Mouse (Mus musculus) granulocyte monocyte progenitor cell, adult 5-6 weeks (primary cell): ENCODE measurements at regions not wholly inside any gene's neighbourhood (a gene's known extent, or its start where the extent isn't known, plus 50 kb on each side); places are given as distances from the start of the nearest gene placed in this dataset.

ENCODE experiments used
- ATAC-seq: replicated peaks from 2 replicates; pipeline ENCODE4 v1.8.0; 2016; ENCODE audit warnings: mild to moderate bottlenecking, moderate TSS enrichment, inconsistent platforms; ENCODE audit not compliant: poor library complexity, severe bottlenecking

DNA sequence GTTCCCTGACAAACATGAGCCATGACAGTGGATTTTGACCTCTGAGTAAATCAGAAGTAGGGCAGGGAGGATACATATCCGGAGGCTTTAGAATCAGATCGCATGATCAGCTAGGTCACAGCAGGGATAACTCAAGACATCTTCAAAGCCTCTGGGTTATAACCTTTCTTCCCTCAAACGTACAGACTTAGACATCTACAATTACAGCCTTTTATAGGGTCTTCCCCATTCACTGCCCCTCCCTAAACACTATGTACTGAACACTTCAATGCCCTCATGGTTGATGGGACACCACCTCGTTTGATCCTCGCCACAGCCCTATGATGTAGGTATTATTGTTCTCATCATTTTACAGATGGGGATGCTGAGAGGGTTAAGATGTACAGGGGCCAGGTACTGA is 163.8 kb upstream of the Mpped2 start:
- ATAC-seq, result no peak

DNA sequence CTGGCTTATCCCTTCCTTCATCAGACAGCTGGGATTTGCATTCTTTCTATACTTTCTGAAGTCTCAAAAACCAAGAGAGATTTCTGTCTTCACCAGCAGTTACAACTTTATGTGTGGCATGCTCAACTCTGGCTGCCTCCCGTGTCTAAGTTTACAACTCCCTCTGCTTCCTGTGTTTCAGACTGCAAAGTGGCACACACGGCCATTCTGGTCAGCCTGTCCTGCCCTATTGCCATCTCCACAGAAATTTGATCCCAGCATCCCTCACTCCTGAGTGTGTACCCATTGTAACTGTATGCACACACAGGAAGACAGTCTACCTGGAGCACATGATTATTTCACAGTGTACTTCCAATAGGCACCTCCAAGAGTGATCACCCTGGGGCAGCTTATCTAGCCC is 163.3 kb upstream of the Mpped2 start:
- ATAC-seq, result no peak

DNA sequence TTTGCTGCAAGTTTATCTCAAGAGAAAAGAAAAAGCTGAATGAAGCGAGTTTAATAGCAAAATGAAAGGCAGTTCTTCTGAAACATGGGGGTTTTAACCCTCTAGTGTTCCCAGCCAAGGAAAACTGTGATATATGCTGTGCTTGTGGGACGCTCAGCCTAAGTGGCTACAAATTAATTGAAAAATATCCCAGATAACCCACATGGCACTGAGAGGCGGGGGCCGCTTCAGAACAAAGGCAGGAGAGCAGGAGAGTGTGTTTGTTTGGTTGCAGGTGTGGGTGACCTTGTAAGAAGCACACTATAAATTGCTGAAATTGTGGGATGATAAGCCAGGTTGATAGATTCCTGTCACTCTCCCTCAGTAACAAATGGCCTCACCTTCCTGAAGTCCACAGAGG is 154.7 kb upstream of the Mpped2 start:
- ATAC-seq, result no peak

DNA sequence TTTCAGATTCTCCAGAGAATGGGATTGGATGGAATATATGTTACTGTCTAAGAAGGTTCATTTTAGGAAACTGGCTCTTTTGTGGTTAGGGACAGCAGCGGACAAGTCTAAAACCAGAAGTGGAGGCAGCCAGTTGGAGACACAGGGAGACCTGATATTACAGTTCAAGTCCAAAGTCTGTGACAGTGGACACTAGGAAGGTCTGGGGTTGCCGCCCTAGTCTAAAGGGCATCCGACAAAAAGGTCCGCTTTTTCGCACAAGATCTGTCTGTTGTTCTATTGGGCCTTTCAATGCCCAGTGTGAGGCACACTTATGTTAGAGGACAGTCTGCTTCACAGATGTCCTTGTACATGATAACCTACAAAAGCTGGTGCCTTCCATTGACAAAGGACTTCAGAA is 152.9 kb upstream of the Mpped2 start:
- ATAC-seq, result no peak

DNA sequence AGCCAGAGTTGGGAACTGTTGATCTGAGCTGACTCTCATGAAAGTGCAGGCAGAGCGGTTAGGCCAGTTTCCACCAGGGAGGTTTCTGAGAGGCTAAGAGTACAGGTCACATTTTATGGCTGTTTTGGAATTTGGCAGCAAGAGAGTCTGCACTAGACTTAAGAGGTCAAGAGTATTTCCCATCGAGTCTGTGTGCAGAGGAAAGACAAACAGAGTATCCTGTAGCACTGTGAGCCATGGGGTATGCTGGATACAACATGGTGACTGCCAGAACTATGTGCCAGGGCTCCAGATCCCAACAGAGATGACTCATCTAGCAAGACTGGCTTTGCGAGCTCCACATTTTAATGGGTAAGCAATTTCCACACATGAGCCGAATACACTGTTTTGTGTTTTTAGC is 146.0 kb upstream of the Mpped2 start:
- no peak for ATAC-seq

DNA sequence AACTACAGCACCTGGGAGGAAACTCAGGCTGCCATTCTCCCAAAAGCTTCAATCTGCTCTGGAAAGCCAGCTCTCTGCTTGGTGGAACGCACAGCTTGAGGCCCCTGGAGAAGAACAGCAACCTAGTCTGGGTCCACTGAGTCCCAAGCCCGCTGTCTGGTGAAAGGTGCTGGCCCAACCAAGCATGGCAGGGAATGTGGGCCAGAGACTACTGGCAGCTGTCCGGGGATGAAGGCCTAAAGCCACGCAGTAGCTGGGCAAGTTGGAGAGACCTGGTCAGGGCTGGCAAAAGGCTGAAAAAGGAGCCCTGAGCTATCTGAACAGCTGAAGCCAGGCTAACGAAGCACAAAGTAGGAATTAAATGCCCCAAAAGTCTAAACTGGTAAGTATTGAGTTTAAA is 139.4 kb upstream of the Mpped2 start:
- no peak for ATAC-seq

DNA sequence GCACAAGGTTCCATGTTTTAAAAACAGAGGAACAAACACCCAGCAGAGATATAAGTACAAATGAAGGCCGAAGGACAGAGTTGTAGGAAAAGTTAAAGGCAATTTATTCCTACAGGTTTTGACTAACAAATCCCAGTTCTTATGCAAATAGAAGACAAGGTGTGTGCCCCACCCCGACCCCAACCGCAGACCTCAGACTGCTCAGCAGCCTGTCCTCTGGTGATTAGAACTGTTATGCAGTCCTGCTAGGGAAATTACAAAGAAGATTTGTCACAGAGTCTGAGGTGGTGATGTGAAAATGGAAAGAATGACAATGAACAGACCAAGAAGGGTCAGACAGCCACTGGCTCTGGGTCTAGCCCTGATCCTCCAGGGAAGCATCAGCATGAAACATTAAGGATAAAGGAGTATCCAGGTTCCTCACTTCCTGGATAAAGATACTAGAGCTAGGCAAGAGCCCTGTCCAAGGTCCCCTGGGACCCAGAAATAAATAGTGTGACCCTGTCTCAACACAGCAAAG is 131.4 kb upstream of the Mpped2 start:
- no peak for ATAC-seq

DNA sequence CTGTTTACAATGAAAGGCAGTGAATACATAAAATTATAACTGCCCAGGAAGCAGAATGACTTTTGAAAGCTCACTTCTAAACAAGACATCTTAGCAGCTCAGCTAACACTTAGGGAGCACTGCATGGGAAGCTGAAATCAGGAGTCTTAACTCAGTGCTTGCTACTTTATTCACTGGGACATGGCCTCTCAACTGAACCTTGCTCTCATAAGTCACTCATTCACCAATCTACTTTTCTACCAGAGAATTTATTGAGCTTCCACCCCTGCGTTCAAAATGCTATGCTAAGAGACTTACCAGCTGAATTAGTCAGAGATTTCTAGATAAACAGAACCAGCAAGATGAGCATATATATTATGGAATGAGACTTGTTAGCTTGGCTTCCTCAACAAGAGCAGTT is 122.8 kb upstream of the Mpped2 start:
- ATAC-seq, result no peak

DNA sequence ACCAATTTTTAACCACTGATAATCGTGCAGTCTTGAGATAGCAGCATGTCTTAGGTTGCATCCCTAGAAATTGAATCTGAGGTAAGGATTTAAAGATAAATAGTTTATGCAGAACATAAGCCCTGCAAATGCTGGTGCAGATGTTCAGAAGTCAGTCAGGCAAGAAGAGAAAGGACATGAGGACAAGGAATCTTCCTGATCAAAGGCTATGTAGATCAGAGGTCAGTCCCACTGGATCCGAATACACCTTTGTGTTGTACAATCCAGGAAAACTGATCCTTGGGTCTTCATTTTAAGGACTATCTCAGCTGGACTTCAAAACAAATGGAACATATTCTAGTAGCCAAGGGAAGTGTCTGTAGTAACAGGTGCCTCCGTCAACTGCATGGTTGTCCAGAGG is 121.7 kb upstream of the Mpped2 start:
- no peak for ATAC-seq

DNA sequence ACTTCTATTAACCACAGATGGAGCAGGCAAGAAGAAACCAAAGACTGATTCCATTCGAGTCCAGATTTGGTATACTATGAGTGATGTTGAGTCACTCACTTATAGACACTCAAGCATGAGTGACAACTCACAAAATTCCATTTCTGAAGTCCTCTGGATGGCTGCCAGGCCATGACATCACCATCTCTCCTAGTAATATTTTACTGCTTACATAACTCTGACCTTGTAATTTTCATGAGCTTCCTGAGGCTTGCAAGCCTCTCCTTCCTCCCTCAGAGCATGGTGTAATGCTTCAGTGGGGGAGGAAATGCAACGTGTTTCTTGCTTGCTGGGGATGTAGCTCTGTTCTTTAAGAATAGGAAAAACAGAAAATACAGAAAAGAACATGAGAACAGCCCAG is 121.2 kb upstream of the Mpped2 start:
- no peak for ATAC-seq

DNA sequence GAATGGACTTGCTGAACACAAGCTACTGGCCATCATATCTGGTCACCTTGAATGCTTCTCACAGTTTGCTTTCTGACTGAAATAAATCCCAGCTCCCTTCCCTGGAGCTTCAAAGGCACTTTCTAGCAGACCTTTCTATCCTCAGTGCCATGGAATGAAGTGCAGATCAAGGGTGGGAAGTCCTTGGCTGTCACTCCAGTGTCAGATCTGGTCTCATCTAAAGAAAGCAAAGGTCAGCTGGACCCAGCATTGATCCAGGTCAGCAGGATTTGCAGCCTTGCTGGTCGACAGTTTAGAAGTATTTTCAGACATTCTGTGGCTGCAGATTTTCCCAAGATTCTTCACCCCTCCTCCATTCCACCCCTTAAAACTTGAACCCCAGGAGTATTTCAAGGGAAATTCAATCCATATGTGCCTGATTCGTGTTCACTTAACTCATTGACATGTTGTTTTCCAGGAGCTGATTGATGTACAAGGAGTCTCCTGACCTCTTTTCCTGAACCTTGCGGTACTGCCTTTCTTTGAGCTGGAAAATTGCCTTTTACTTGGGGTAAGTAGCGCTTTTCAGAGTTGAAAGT is 116.2 kb upstream of the Mpped2 start:
- no peak for ATAC-seq

DNA sequence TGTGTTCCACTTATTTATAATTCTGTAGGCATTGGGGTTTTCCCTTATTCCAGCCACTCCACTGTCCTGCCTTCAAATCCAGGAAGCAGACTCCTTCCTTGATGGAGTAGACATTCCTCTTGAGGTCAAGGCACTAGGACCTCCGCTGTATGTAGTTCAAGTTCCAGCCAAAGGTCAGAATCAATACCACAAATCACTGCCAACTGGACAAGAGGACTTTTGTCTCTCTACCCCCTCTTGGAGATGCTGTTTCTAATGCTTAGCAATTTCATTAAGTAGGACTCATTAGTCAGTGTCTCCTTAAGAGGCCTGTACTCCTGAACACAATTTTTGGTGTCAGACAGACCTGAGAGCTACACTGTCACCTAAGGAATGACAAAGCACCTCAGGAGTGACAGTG is 115.0 kb upstream of the Mpped2 start:
- ATAC-seq, result no peak

DNA sequence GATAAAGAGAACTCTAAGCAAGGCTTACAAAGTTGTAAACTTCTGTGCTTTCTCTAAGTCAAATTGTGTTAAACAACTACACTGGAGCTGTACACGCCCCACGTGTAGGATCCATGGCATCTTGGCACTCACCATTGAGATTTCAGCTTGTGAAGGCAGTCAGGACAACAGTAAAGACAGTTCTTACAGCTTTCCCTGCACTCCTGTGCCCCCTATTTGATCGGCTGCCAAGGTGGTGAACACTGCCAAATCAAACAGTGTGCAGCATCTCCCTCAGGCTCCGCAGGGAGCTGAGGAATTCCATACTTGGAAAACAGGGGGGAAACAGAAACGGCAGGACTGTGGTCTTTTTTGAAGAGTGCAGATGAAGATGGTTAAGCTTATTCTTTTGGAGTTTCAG is 112.4 kb upstream of the Mpped2 start:
- ATAC-seq, result no peak

DNA sequence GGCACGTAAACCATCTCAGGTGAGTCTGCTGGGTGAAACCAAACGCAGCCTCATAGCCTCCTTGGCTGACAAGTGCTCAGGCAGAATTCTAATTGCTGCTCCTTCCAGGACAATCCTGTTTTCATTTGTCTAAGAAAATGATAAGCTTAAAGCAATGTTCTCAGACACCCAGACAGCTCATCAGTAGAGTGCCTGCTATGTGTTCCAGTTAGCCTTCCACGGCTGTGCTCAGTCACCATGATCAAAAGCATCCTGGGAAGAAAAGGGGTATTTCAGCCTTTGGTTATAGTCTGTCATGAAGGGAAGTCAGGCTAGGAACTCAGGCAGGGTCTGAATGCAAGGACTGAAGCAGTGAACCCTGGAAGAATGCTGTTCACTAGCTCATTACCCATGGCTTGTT is 71.8 kb upstream of the Mpped2 start:
- ATAC-seq, result no peak

DNA sequence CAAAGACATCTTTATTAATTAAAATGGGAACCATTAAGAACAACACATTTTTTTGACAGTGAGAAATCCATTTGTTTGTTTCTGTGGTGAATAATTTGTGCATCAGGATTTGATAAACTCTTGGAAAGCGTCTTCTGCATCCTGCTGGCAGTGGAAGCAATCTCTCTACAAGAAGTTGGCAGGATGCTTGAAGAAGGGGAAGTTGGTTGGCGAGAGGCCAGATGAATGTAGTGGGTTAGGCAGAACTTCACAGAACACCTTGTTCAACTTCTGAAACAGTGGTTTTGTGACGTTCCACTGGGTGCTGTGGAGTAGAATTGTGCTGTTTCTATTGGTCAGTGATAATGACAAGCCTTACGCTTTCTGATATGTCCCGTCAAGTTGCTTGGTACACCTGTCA is 70.7 kb upstream of the Mpped2 start:
- no peak for ATAC-seq

DNA sequence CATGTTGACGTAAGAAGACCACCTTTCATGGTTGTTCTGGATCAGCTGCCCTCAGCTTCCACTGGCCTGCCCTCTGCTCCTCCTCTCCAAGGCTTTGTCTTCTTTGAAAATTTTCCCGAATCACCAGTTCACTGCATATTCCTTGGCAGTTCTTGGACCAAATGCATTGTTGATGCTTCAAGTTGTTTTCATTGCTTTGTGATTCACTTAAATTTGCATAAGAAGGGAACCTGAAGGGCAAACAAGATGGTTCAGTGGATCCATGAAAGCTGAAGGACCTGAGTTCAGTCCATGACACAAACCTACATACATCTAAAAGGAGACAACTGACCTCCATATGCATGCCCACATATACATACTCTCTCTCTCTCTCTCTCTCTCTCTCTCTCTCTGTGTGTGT is 69.4 kb upstream of the Mpped2 start:
- no peak for ATAC-seq

DNA sequence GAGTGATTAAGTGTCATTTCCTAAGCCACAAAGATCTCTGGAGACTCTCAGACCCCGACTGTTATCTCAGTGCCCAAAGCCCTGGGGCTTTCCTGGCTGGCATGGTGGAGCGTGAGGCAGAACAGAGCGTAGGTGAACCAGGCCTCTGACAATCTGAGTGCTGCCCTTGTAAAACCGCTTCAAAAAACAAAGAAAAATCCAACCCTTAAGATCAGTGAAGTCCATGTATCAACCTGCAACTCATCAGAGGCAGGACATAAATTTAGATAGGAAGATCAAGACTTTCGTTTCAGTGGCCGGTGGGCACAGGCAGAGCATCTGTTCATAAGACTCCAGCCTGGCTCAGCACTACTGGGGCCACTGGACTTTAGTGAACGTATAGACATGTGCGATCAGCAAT is 61.1 kb upstream of the Mpped2 start:
- ATAC-seq, result no peak
